Mouse (Mus musculus): ENCODE results near the gene Tlr8. TPM values are rescaled to one million over a fixed set of nuclear protein-coding genes. Genes with fewer than 3 reads are reported as not detected.
"Not testable (repeated sequence)": the region's sequence is repeated elsewhere in the genome, so short reads cannot be mapped to it uniquely, and the experiment has no call there.

The Tlr8 gene
- total RNA-seq (2022) = under 1 TPM in 3 of 4 experiments, not detected in 1; 0.29 to 0.83 (median 0.46) TPM

DNA sequence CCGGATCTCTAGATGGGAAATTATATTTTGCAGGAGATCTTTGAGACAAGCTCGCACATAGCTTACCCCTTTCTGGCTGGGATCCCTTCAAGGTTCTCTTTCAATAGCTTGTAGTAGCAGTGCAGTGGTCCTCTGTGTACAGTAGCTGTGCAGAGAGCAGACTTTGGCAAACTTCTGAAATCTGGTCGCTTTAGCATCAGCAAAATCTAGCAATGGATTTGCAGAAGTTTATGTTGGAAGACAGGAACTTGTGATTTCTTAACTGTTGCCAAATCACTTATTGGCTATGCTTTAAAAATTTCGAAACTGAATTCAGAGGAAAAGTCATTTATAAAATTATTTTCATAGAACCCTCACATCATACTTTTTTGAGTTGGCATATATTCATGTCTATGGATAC lies at the start of gene Tlr8:
Tlr8 (minus strand) TSS at position 244 of the 400 bp plus-strand sequence.
- DNase-seq (ENCODE audit: low spot score in 2 of 2) = no peak

DNA sequence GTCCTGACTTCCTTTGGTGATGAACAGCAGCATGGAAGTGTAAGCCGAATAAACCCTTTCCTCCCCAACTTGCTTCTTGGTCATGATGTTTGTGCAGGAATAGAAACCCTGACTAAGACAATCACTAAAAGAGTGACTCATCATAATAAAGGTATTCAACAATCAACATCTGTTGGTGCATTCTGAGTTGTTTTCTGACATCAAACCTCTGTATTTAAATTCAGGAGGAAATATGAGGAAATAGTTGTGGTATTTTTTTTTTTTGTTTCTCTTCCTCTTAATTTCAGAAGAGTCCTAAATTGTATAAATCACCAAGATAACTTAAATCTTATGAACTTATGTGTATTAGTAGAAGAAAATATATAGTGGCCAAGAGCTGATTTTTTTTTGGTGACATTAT lies 37.9 kb upstream of the Tlr8 start:
- not testable (repeated sequence) for DNase-seq (ENCODE audit: low spot score in 2 of 2)

GRCm38 (mm10) chrX:167276953-167277352 lies 12.8 kb upstream of the Tlr8 start:
- peak; percentile 5 to 37 for DNase-seq (ENCODE audit: low spot score in 2 of 2)

- DNase-seq (ENCODE audit: low spot score in 2 of 2) = no peak
Measured at GRCm38 (mm10) chrX:167276551-167276950, 12.4 kb upstream of the Tlr8 start.

- no peak for DNase-seq (ENCODE audit: low spot score in 2 of 2)
Measured at GRCm38 (mm10) chrX:167263530-167263929, 599 bp downstream of the Tlr8 start.

DNA sequence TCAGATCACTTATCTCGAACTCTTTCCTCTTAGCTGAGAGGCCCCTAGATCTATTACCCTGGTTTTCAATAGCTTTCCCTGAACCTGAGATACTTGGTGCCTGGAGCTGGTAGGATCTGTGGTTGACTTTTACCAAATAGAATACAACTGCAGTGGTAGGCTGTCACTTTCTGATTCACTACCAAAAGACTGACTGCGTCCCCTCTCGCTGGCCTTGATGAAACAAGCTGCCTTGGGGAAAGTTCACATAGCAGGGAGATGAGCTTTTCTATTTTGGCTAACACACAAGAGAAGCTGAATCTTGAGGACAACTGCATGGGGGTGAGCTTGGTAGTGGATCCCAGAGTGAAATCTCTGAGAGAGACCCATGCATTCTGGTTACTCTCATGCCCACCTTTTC lies 22.4 kb downstream of the Tlr8 start:
- no peak for DNase-seq (ENCODE audit: low spot score in 2 of 2)

GRCm38 (mm10) chrX:167239293-167239921 lies 24.7 kb downstream of the Tlr8 start:
- no peak for DNase-seq (ENCODE audit: low spot score in 2 of 2)

DNA sequence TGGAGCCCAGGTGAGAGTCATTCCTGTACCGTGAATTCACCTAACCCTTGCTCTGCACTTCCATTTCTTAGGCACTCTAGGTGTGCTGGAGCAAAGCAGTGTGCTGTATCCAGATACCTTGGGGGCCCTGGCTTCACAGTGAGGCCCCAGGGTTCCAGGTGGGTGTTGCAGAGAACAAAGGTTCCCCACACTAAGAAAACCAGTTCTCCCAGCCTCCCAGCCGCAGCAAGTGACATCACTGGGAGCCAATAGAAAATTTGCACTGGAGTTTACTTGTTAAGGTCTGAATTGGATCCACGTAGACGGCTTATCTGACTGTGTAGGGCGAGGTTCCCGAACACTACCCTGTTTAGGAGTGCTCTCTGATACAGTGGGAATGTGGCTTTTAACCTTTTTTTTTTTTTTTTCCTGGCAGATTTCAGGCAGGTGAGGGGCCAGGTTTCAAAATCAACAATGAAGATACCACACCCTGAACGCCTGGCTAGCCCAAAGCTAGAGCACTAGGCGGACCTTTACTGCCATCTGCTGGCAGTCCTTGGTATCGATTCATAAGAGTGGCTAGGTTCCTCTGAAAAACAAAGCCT lies 30.9 kb downstream of the Tlr8 start:
- no peak for DNase-seq (ENCODE audit: low spot score in 2 of 2)

DNA sequence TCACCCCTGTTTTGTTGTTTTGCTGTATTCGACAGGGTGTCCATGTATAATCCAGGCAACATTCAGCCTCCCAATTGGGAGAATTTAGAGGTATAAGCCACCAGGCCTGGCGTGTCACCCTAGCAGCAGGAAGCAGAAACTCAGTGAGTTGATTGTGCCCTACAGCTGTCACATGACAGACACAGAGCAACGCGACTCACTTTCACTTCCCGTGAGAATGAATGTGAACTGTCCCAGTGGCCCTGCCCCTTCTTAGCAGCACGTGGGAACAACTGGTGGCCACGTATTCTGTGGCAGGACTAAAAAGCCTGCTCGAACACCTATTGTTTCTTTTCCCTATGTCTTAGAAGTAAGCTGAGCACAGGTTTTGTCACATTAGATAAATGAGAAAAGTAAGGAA lies 33.0 kb downstream of the Tlr8 start:
- DNase-seq (ENCODE audit: low spot score in 2 of 2) = no peak

GRCm38 (mm10) chrX:167229819-167230218 lies 34.3 kb downstream of the Tlr8 start:
- no peak for DNase-seq (ENCODE audit: low spot score in 2 of 2)

GRCm38 (mm10) chrX:167229206-167229605 lies 34.9 kb downstream of the Tlr8 start:
- no peak for DNase-seq (ENCODE audit: low spot score in 2 of 2)

DNA sequence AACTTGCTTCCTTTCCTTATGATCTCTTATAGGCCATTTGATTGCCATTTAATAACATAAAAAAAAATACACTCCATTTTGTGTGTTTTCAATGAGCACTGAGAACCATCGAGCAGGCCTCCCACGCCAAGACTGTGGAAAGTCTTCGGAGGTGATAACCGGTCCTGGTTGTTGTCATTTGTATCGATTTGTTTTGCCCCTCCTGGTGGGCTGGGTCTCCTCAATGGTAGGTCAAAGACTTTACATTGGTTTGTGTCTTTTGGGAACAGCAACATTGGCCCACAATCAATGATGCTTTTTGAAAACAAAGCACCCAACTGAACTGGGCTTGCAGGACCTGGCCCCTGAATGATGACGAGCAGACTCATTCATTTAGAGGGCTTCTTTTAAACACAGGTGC lies 36.4 kb downstream of the Tlr8 start:
- DNase-seq (ENCODE audit: low spot score in 2 of 2) = no peak

DNA sequence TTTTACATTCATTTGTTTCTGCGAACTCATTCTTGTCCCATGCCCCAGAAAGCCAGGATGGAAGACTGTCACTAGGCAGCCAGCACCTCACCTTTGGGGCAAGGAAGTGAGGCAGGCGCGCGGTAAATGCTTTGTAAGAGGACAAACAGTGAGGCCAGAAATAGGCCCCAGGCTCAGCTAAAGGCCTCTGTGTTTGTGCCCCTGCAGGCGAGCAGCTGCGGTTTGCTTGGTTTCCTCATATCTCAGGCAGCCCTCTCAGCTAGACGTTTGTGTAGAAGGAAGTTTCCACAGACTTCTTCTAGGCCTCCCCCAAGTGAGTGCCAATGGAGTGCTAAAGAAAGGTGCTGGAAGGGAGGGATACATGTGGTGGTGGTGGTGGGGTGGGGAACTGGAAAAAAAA lies 37.0 kb downstream of the Tlr8 start:
- DNase-seq (ENCODE audit: low spot score in 2 of 2) = no peak

DNA sequence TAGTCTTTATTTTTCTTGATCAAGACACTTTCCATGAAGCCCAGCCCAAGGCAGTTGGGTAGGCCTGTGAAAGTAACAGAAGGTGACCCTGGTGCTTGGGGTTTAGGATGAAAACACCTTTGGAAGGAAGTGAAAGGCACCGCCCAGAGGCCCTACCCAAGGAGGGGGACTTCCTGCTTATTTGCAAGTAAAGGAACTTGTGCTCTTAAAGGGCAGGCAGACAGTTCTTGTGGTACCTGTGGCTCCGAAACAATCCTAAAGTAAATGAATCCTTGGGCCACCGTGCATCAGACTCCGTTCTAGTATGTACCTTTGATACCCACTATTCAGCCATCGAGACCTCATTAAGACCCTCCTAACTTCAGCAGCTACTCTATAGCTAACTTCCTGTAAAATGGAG lies 37.6 kb downstream of the Tlr8 start:
- no peak for DNase-seq (ENCODE audit: low spot score in 2 of 2)

DNA sequence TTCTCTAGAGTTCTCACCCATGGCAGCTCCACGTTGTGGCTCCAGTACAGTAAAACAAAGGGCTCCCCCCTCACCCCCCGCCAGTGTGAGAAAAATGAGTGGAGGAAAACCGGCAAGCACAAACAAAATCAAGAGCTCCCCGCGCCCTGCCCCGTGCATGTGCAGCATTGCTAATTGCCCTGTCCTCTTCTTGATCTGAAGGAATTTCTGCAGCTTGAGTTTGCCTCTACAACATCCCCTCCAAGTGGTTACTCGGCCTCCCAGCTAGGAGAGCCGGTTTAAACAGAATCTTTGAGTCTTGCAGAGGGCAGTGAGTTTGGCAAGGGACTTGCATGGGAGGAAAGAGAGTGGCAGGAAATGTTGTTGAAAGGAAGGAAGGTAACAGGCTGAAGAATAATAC lies 51.4 kb downstream of the Tlr8 start:
- no peak for DNase-seq (ENCODE audit: low spot score in 2 of 2)

DNA sequence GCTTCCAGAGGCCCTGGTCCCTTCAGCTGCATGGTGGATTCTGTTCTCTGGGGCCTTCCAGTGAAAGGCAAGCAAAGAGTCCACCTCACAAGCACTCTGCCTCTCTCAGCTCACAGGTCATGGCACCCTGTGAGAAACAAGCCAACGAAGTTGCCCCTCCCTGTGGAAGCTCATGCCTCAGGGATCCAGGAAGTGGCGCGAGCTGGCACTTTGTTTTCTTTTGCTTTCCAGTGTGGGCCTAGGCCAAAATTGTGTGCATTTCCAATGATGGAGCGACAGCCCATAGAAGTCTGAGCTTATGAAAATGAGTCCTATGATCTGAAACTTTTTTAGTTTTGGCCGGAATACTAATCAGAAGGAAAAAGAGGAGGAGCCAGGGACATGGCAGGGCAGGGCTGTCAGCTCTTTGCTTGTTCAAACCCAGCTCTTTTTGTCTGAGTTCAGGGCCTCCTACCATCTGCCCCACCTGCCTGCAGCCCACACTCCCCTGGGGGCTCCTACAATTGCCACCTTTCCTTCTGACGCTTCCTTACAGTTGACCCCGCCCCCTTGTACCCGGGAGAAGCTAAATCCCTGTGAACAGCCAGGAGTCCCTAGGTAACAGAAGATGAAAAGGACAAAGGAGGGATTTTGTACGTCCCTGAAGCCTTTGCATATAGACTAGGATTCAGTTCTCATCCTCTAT lies 52.1 kb downstream of the Tlr8 start:
- no peak for DNase-seq (ENCODE audit: low spot score in 2 of 2)

GRCm38 (mm10) chrX:167210319-167210728 lies 53.8 kb downstream of the Tlr8 start:
- DNase-seq (ENCODE audit: low spot score in 2 of 2) = no peak

GRCm38 (mm10) chrX:167209828-167210227 lies 54.3 kb downstream of the Tlr8 start:
- no peak for DNase-seq (ENCODE audit: low spot score in 2 of 2)

- DNase-seq (ENCODE audit: low spot score in 2 of 2) = peak; percentile 32 to 62
Measured at GRCm38 (mm10) chrX:167208978-167209754, 55.0 kb downstream of the Tlr8 start, which contains the start of gene Tmsb4x. TSS of gene Tmsb4x (minus strand) at chrX:167209315.

- no peak for DNase-seq (ENCODE audit: low spot score in 2 of 2)
Measured at GRCm38 (mm10) chrX:167208506-167208820, 55.7 kb downstream of the Tlr8 start.

- no peak for DNase-seq (ENCODE audit: low spot score in 2 of 2)
Measured at GRCm38 (mm10) chrX:167207741-167208505, 56.2 kb downstream of the Tlr8 start.

Measured in gastrocnemius, adult 8-10 months (tissue).